8 mouse cellular contexts compared by ENCODE assay signal in the genomic region with DNA sequence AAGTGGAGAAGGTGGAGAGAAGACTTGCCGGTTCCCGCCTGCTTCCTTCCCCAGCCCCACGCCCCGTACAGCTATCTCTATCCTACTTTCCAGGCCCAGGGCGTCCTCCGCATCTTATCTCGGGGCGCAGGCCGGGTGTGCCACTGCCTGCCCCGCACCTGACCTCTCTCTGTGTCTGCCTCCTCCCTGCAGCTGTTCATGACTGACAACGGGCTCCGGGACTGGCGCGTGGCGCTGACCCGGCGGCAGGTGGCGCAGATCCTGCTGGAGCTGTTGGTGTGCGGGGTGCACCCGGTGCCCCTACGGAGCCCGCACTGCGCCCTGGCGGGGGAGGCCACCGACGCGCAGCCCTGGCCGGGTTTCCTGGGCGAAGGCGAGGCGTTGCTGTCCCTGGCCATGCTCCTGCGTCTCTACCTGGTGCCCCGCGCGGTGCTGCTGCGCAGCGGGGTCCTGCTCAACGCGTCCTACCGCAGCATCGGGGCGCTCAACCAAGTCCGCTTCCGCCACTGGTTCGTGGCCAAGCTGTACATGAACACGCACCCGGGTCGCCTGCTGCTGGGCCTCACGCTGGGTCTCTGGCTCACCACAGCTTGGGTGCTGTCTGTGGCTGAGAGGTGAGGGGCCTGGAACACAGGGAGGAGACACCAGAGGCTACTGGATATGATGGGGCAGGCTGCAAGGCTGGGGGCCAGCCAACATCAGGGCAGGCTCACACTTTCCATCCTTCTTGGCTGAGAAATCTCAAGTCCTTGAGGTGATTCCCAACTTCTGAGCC. TPM values are rescaled to one million over a fixed set of nuclear protein-coding genes. Genes with fewer than 3 reads are reported as not detected.
DNase-seq lines count a peak whose midpoint lies in the region; ATAC-seq and TF ChIP-seq lines count a peak whose summit lies in the region.

No protein-coding gene starts in this region.

- H3K36me3 ChIP-seq in hindbrain, embryonic 12.5 days: no peaks in the 10 kb centered on the region
- H3K36me3 ChIP-seq in lung, embryonic 14.5 days (ENCODE audit: insufficient read depth): no peaks in the 10 kb centered on the region

- peak; percentile 57 to 76 for DNase-seq in adrenal gland, adult (ENCODE audit: inconsistent age in 2 of 2, low spot score in 1 of 2)
- DNase-seq in adrenal gland, adult 8-10 months: no peak
- peak; percentile 55 for DNase-seq in lung, embryonic 14.5 days
- peak; percentile 46 for DNase-seq in retina, embryonic 14.5 days (ENCODE audit: low spot score)
- DNase-seq in layer of hippocampus, adult 9-10 months (ENCODE audit: low spot score): no peak

- peak; percentile 84 for ATAC-seq in erythroid progenitor cell, adult 5-6 weeks (replicated peaks; ENCODE audit: low FRiP score, poor library complexity, severe bottlenecking)
- ATAC-seq in hindbrain, embryonic 12.5 days (ENCODE audit: low FRiP score): peak; percentile 51
- peak; percentile 78 for ATAC-seq in lung, embryonic 14.5 days (ENCODE audit: insufficient read depth)

- WGBS in hindbrain, embryonic 12.5 days: 7% methylated on average over 49 of the region's 49 CpGs
- WGBS in lung, embryonic 14.5 days: 4% methylated on average over 49 of the region's 49 CpGs

- peak overlapping the region; percentile 54 for H3K4me2 ChIP-seq in hindbrain, embryonic 12.5 days (replicated peaks)
- H3K4me2 ChIP-seq in lung, embryonic 14.5 days: peak overlapping the region; percentile 57

- H3K9ac ChIP-seq in hindbrain, embryonic 12.5 days: no peak overlapping the region
- H3K9ac ChIP-seq in lung, embryonic 14.5 days: peak overlapping the region; percentile 40

- 0 out of 2 replicates have a peak overlapping the region, but pooled peaks have one; percentile 8 for H3K4me3 ChIP-seq in brown adipose tissue, adult 24 weeks (ENCODE audit: insufficient read depth, low read depth, low read length)
- H3K4me3 ChIP-seq in hindbrain, embryonic 12.5 days: peak overlapping the region; percentile 28
- H3K4me3 ChIP-seq in lung, embryonic 14.5 days (ENCODE audit: low read depth, low read length): peak overlapping the region; percentile 18

- H3K27me3 ChIP-seq in hindbrain, embryonic 12.5 days: peaks cover 11% of the 10 kb centered on the region
- peaks cover 7% of the 10 kb centered on the region; the same call in 1 of the 2 replicates for H3K27me3 ChIP-seq in lung, embryonic 14.5 days (ENCODE audit: insufficient read depth, low read length)

- H3K4me1 ChIP-seq in brown adipose tissue, adult 24 weeks (ENCODE audit: control insufficient read depth, insufficient read depth, insufficient read length, low read length): peaks cover 15% of the 10 kb centered on the region
- peaks cover 19% of the 10 kb centered on the region for H3K4me1 ChIP-seq in hindbrain, embryonic 12.5 days
- H3K4me1 ChIP-seq in lung, embryonic 14.5 days (ENCODE audit: insufficient read depth): peaks cover 3% of the 10 kb centered on the region; the same call in 1 of the 2 replicates

- TF ChIP-seq CTCF in lung, embryonic 14.5 days (IDR thresholded peaks at IDR 0.05; ENCODE audit: low read depth): peak; percentile 47; the same call in 1 of the 2 replicates

- H3K27ac ChIP-seq in brown adipose tissue, adult 24 weeks (replicated peaks; ENCODE audit: low read depth, low read length): no peak overlapping the region
- peak overlapping the region; percentile 30; the same call in 1 of the 2 replicates for H3K27ac ChIP-seq in hindbrain, embryonic 12.5 days
- peak overlapping the region; percentile 24; the same call in 1 of the 2 replicates for H3K27ac ChIP-seq in lung, embryonic 14.5 days (ENCODE audit: low read depth)

- no peaks in the 10 kb centered on the region for H3K9me3 ChIP-seq in hindbrain, embryonic 12.5 days (replicated peaks)
- no peaks in the 10 kb centered on the region for H3K9me3 ChIP-seq in lung, embryonic 14.5 days (ENCODE audit: low read depth, low read length)

RNA-seq across cellular contexts. Expression of a gene that starts 7.2 kb away (rescaled TPM):
- total RNA-seq in adrenal gland, adult 8-10 months (2022): 1 to 10 TPM in 2 of 4 experiments, under 1 TPM in 2; 0.70 to 2.0 (median 1.2) TPM
- not detected in 2 replicates for polyA plus RNA-seq in brown adipose tissue, adult 24 weeks (2012; ENCODE audit: insufficient read depth, insufficient read length, missing spikeins)
- total RNA-seq in erythroid progenitor cell, adult 5-6 weeks (2015; ENCODE audit: low replicate concordance): 237 and 287 TPM in 2 replicates
- 417 and 443 TPM in 2 replicates for total RNA-seq in erythroid progenitor cell, adult 5-6 weeks (2017; ENCODE audit: low replicate concordance)
- 2.1 and 2.4 TPM in 2 replicates for polyA plus RNA-seq in hindbrain, embryonic 12.5 days (2016; fragmentation: Nextera tagmentation; extraction: Ambion mirVana)
- 1.6 and 1.7 TPM in 2 replicates for polyA plus RNA-seq in lung, embryonic 14.5 days (2014; fragmentation: Nextera tagmentation; extraction: Ambion mirVana)

RNA-seq across cellular contexts. Expression of a gene that starts 22.1 kb away (rescaled TPM):
- total RNA-seq in adrenal gland, adult 8-10 months (2022): 10 to 100 TPM; 20.2 to 39.0 (median 25.9) TPM
- polyA plus RNA-seq in brown adipose tissue, adult 24 weeks (2012; ENCODE audit: insufficient read depth, insufficient read length, missing spikeins): 6.1 and 8.2 TPM in 2 replicates
- total RNA-seq in erythroid progenitor cell, adult 5-6 weeks (2015; ENCODE audit: low replicate concordance): 33.9 and 52.0 TPM in 2 replicates
- 25.2 and 42.7 TPM in 2 replicates for total RNA-seq in erythroid progenitor cell, adult 5-6 weeks (2017; ENCODE audit: low replicate concordance)
- 28.9 and 29.5 TPM in 2 replicates for polyA plus RNA-seq in hindbrain, embryonic 12.5 days (2016; fragmentation: Nextera tagmentation; extraction: Ambion mirVana)
- 21.5 and 24.5 TPM in 2 replicates for polyA plus RNA-seq in lung, embryonic 14.5 days (2014; fragmentation: Nextera tagmentation; extraction: Ambion mirVana)

RNA-seq across cellular contexts. Expression of a gene that starts 28.3 kb away (rescaled TPM):
- not detected for total RNA-seq in adrenal gland, adult 8-10 months (2022)
- polyA plus RNA-seq in brown adipose tissue, adult 24 weeks (2012; ENCODE audit: insufficient read depth, insufficient read length, missing spikeins): not detected in 2 replicates
- total RNA-seq in erythroid progenitor cell, adult 5-6 weeks (2015; ENCODE audit: low replicate concordance): not detected in 2 replicates
- not detected in 2 replicates for total RNA-seq in erythroid progenitor cell, adult 5-6 weeks (2017; ENCODE audit: low replicate concordance)
- polyA plus RNA-seq in hindbrain, embryonic 12.5 days (2016; fragmentation: Nextera tagmentation; extraction: Ambion mirVana): not detected in 2 replicates
- polyA plus RNA-seq in lung, embryonic 14.5 days (2014; fragmentation: Nextera tagmentation; extraction: Ambion mirVana): not detected in 2 replicates

RNA-seq across cellular contexts. Expression of a gene that starts 43.5 kb away (rescaled TPM):
- under 1 TPM in 1 of 4 experiments, not detected in 3; 0.70 TPM for total RNA-seq in adrenal gland, adult 8-10 months (2022)
- polyA plus RNA-seq in brown adipose tissue, adult 24 weeks (2012; ENCODE audit: insufficient read depth, insufficient read length, missing spikeins): not detected in 2 replicates
- not detected in 2 replicates for total RNA-seq in erythroid progenitor cell, adult 5-6 weeks (2015; ENCODE audit: low replicate concordance)
- not detected in 2 replicates for total RNA-seq in erythroid progenitor cell, adult 5-6 weeks (2017; ENCODE audit: low replicate concordance)
- not detected in 2 replicates for polyA plus RNA-seq in hindbrain, embryonic 12.5 days (2016; fragmentation: Nextera tagmentation; extraction: Ambion mirVana)
- polyA plus RNA-seq in lung, embryonic 14.5 days (2014; fragmentation: Nextera tagmentation; extraction: Ambion mirVana): not detected in 2 replicates

Comparison
In these comparisons a context has a peak if more than half of its experiments do, and no peak if none do; other contexts are left out.
1. DNase-seq: peak in adrenal gland, adult (2 of 2), lung, embryonic 14.5 days (single experiment) and retina, embryonic 14.5 days (single experiment); none in adrenal gland, adult 8-10 months (single experiment) and layer of hippocampus, adult 9-10 months (single experiment).
2. Peak in every context shown above with its lines, with median percentiles within 50 percentile points of each other: H3K4me3 ChIP-seq and ATAC-seq.